Mouse (Mus musculus) CH12.LX (cell line): ENCODE measurements around the gene Inpp4b. TPM values are rescaled to one million over a fixed set of nuclear protein-coding genes. Genes with fewer than 3 reads are reported as not detected.

ENCODE experiments used
- DNase-seq: peaks from one replicate; pipeline ENCODE4 v3.0.0-alpha.2; 2013; ENCODE audit errors: extremely low read depth
- H3K27ac ChIP-seq: 2 replicates; pipeline ENCODE4 v1.5.1; 2012; ENCODE audit warnings: low read depth, mild to moderate bottlenecking, control low read depth, moderate library complexity; ENCODE audit not compliant: insufficient read depth
- H3K27me3 ChIP-seq: replicated peaks from 2 replicates; pipeline ENCODE3; 2012; ENCODE audit warnings: inconsistent platforms
- H3K36me3 ChIP-seq, 2 experiments: replicated peaks in 1 of 2; 2 replicates each; pipeline versions ENCODE3 to v1.6.1; 2012; ENCODE audit warnings: inconsistent platforms in 1 of 2, low read length in 1 of 2, mild to moderate bottlenecking in 1 of 2, mixed read lengths in 1 of 2, moderate library complexity in 1 of 2; ENCODE audit not compliant: control insufficient read depth in 1 of 2, insufficient read depth in 1 of 2
- H3K4me1 ChIP-seq, 2 experiments: 2 replicates each; pipeline ENCODE4 v1.6.1; 2012; ENCODE audit warnings: inconsistent platforms in 1 of 2, moderate library complexity in 1 of 2; ENCODE audit not compliant: insufficient read depth in 2 of 2, control insufficient read depth in 1 of 2
- H3K4me2 ChIP-seq: 2 replicates; pipeline ENCODE4 v1.6.1; 2012; ENCODE audit warnings: low read depth, mild to moderate bottlenecking, control low read depth; ENCODE audit not compliant: poor library complexity, insufficient read depth, severe bottlenecking
- H3K4me3 ChIP-seq, 3 experiments: fragments of 150-350 bp in 1 of 3; sonication (generic) in 1 of 3; replicated peaks in 1 of 3; 2 replicates each; pipeline versions ENCODE3 to v1.5.1; 2011 to 2012; ENCODE audit warnings: low read depth in 2 of 3, low read length in 2 of 3, mild to moderate bottlenecking in 2 of 3, moderate library complexity in 2 of 3, control low read depth in 1 of 3, improper control_type of control experiment in 1 of 3, inconsistent platforms in 1 of 3, mixed read lengths in 1 of 3; ENCODE audit not compliant: poor library complexity in 1 of 3
- H3K79me2 ChIP-seq: replicated peaks from 2 replicates; pipeline ENCODE4 v1.6.1; 2012; ENCODE audit warnings: mild to moderate bottlenecking, moderate library complexity; ENCODE audit not compliant: control insufficient read depth, poor library complexity, insufficient read depth, severe bottlenecking; ENCODE audit errors: extremely low read depth
- H3K9ac ChIP-seq: 2 replicates; pipeline ENCODE4 v1.6.1; 2012; ENCODE audit warnings: low read depth, mild to moderate bottlenecking, control low read depth, moderate library complexity; ENCODE audit not compliant: insufficient read depth
- H3K9me3 ChIP-seq: replicated peaks from 2 replicates; pipeline ENCODE3; 2012; ENCODE audit warnings: low read length, inconsistent platforms, mixed read lengths
- BHLHE40 ChIP-seq: IDR thresholded peaks from 2 replicates; pipeline ENCODE4 v1.6.1; 2011; ENCODE audit warnings: mild to moderate bottlenecking, low read depth, low read length, improper control_type of control experiment
- CHD1 ChIP-seq: IDR thresholded peaks from 2 replicates; pipeline ENCODE4 v1.6.1; 2012; ENCODE audit warnings: low read depth, low read length, improper control_type of control experiment, inconsistent platforms
- CHD2 ChIP-seq: IDR thresholded peaks from 2 replicates; pipeline ENCODE4 v1.6.1; 2011; ENCODE audit warnings: low read length, improper control_type of control experiment
- E2F4 ChIP-seq: IDR thresholded peaks from 2 replicates; pipeline ENCODE4 v1.6.1; 2011; ENCODE audit warnings: low read depth, low read length, improper control_type of control experiment; ENCODE audit not compliant: insufficient replicate concordance
- ELF1 ChIP-seq: IDR thresholded peaks from 2 replicates; pipeline ENCODE4 v1.6.1; 2014; ENCODE audit warnings: low read depth, mild to moderate bottlenecking, inconsistent platforms, low read length, improper control_type of control experiment
- EP300 ChIP-seq: IDR thresholded peaks from 2 replicates; pipeline ENCODE4 v1.6.1; 2011; ENCODE audit warnings: low read length, improper control_type of control experiment
- ETS1 ChIP-seq: conservative IDR thresholded peaks from 2 replicates; pipeline ENCODE4 v1.6.1; 2012; ENCODE audit warnings: low read depth, mild to moderate bottlenecking, inconsistent platforms, low read length, improper control_type of control experiment, moderate library complexity
- GABPA ChIP-seq: IDR thresholded peaks from 2 replicates; pipeline ENCODE4 v1.6.1; 2012; ENCODE audit warnings: low read depth, low read length, improper control_type of control experiment, inconsistent platforms; ENCODE audit not compliant: insufficient replicate concordance
- IRF4 ChIP-seq: IDR thresholded peaks from 2 replicates; pipeline ENCODE4 v1.6.1; 2014; ENCODE audit warnings: low read depth, mild to moderate bottlenecking, inconsistent platforms, low read length, improper control_type of control experiment
- JUN ChIP-seq: IDR thresholded peaks from 2 replicates; pipeline ENCODE4 v1.6.1; 2011; ENCODE audit warnings: low read depth, mild to moderate bottlenecking, low read length, improper control_type of control experiment, moderate library complexity; ENCODE audit not compliant: insufficient read depth
- KAT2A ChIP-seq: IDR thresholded peaks from 2 replicates; pipeline ENCODE4 v1.6.1; 2012; ENCODE audit warnings: low read length, improper control_type of control experiment, inconsistent platforms; ENCODE audit not compliant: insufficient replicate concordance
- MAFK ChIP-seq: IDR thresholded peaks from 2 replicates; pipeline ENCODE4 v1.6.1; 2011; ENCODE audit warnings: low read length, improper control_type of control experiment; ENCODE audit not compliant: insufficient replicate concordance
- MAZ ChIP-seq: IDR thresholded peaks from 2 replicates; pipeline ENCODE4 v1.6.1; 2012; ENCODE audit warnings: low read depth, mild to moderate bottlenecking, inconsistent platforms, low read length, improper control_type of control experiment, moderate library complexity
- MEF2A ChIP-seq: IDR thresholded peaks from 2 replicates; pipeline ENCODE4 v1.6.1; 2014; ENCODE audit warnings: low read depth, mild to moderate bottlenecking, inconsistent platforms, low read length, improper control_type of control experiment, borderline replicate concordance
- MXI1 ChIP-seq: IDR thresholded peaks from 2 replicates; pipeline ENCODE4 v1.6.1; 2011; ENCODE audit warnings: mild to moderate bottlenecking, low read depth, low read length, improper control_type of control experiment
- MYC ChIP-seq: IDR thresholded peaks from 2 replicates; pipeline ENCODE4 v1.6.1; 2011; ENCODE audit warnings: low read depth, mild to moderate bottlenecking, improper control_type of control experiment, low read length
- NELFE ChIP-seq: IDR thresholded peaks from 2 replicates; pipeline ENCODE4 v1.6.1; 2011; ENCODE audit warnings: low read depth, low read length, improper control_type of control experiment
- NRF1 ChIP-seq: IDR thresholded peaks from 2 replicates; pipeline ENCODE4 v1.6.1; 2014; ENCODE audit warnings: low read depth, mild to moderate bottlenecking, inconsistent platforms, low read length, improper control_type of control experiment, moderate library complexity
- POLR2AphosphoS2 ChIP-seq: IDR thresholded peaks from 2 replicates; pipeline ENCODE4 v1.6.1; 2011; ENCODE audit warnings: low read depth, low read length, improper control_type of control experiment
- RAD21 ChIP-seq: IDR thresholded peaks from 2 replicates; pipeline ENCODE4 v1.6.1; 2011; ENCODE audit warnings: low read depth, mild to moderate bottlenecking, low read length, improper control_type of control experiment, moderate library complexity
- RCOR1 ChIP-seq: conservative IDR thresholded peaks from 2 replicates; pipeline ENCODE4 v1.6.1; 2012; ENCODE audit warnings: low read depth, mild to moderate bottlenecking, inconsistent platforms, low read length, improper control_type of control experiment
- TBP ChIP-seq: conservative IDR thresholded peaks from 2 replicates; pipeline ENCODE4 v1.6.1; 2011; ENCODE audit warnings: low read depth, low read length, improper control_type of control experiment
- UBTF ChIP-seq: IDR thresholded peaks from 2 replicates; pipeline ENCODE4 v1.6.1; 2012; ENCODE audit warnings: low read depth, mild to moderate bottlenecking, inconsistent platforms, low read length, improper control_type of control experiment, moderate library complexity
- USF1 ChIP-seq: IDR thresholded peaks from 2 replicates; pipeline ENCODE4 v1.6.1; 2014; ENCODE audit warnings: low read depth, mild to moderate bottlenecking, inconsistent platforms, low read length, improper control_type of control experiment
- USF2 ChIP-seq: conservative IDR thresholded peaks from 2 replicates; pipeline ENCODE4 v1.6.1; 2011; ENCODE audit warnings: low read depth, low read length, improper control_type of control experiment
- ZC3H11A ChIP-seq: IDR thresholded peaks from 2 replicates; pipeline ENCODE4 v1.6.1; 2012; ENCODE audit warnings: low read depth, mild to moderate bottlenecking, inconsistent platforms, low read length, improper control_type of control experiment
- dilution Hi-C: fragments of 300-500 bp; cut with MboI; formaldehyde crosslinking; loops from 2 replicates; pipeline ENCODE4 v1.14.3; 2020; ENCODE audit warnings: low sequenced_read_pairs; ENCODE audit not compliant: extremely low pct_unique_long_range_greater_than_20kb, extremely low pct_ligation_motif_present
- in situ Hi-C: fragments of 300-500 bp; cut with MboI; formaldehyde crosslinking; loops from 3 replicates; pipeline ENCODE4 v1.14.3; 2019; ENCODE audit warnings: low sequenced_read_pairs, low pct_ligation_motif_present, low pct_unique_long_range_greater_than_20kb, mixed read lengths
- polyA plus RNA-seq: library from polyadenylated mRNA; unstranded; fragments of >175 nt; gene quantifications from 2 replicates; pipeline ENCODE4 v1.2.1, GENCODE M21; 2012; ENCODE audit warnings: low read depth; ENCODE audit not compliant: insufficient read length
- total RNA-seq, 2 experiments: library from RNA; depleted of rRNA; stranded (reverse); fragments of 300-350 nt in 1 of 2; fragments of >200 nt in 1 of 2; gene quantifications; 2 replicates each; pipeline ENCODE4 v1.2.3; 2012 to 2014

Gene Inpp4b
- total and polyA plus RNA-seq, 3 experiments: 3.0 to 4.9 (median 3.4) TPM

DNA sequence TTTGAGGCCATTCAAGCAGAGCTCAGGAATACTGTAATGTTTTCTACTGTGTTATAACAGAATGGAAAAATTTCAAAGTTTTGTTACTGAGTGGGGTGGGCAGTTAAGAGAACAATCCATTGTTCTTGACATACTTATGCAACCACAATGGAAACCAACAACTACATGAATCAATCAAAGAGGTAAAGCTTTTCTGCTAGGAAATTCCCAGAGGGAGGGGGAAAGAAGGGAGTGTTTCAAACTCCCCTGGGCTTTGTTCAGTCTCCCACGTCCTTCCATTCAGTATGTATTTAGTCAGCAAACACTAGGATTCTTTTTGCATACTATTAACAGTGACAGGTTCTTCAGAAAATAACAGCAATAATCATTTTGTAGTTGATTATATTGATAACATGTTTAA, 517.4 kb downstream of the Inpp4b start:
- no peak for TF ChIP-seq MAFK
- no peak for TF ChIP-seq MYC
- TF ChIP-seq POLR2AphosphoS2: no peak
- TF ChIP-seq CHD1: no peak
- TF ChIP-seq RAD21: no peak
- no peak for TF ChIP-seq TBP
- TF ChIP-seq USF2: no peak
- no peak for TF ChIP-seq NRF1
- no peak for TF ChIP-seq KAT2A
- TF ChIP-seq ETS1: peak; percentile 57
- TF ChIP-seq MAZ: no peak
- TF ChIP-seq MXI1: no peak
- TF ChIP-seq CHD2: no peak
- TF ChIP-seq GABPA: no peak
- peak; percentile 57; the same call in 1 of the 2 replicates for TF ChIP-seq EP300
- no peak for TF ChIP-seq BHLHE40
- TF ChIP-seq ELF1: no peak
- no peak for TF ChIP-seq NELFE
- no peak for TF ChIP-seq UBTF
- peak; percentile 13; the same call in 1 of the 2 replicates for TF ChIP-seq JUN
- no peak for TF ChIP-seq RCOR1
- no peak for TF ChIP-seq USF1
- TF ChIP-seq MEF2A: no peak; the same call in 1 of the 2 replicates
- TF ChIP-seq ZC3H11A: no peak
- peak; percentile 43; the same call in 1 of the 2 replicates for TF ChIP-seq IRF4
- TF ChIP-seq E2F4: no peak
- H3K9ac ChIP-seq: no peak overlapping the region
- no peak overlapping the region for H3K27ac ChIP-seq
- H3K79me2 ChIP-seq: no peaks in the 10 kb centered on the region
- no peaks in the 10 kb centered on the region for H3K36me3 ChIP-seq
- H3K27me3 ChIP-seq: no peaks in the 10 kb centered on the region
- DNase-seq: peak; percentile 26
- H3K4me3 ChIP-seq: no peak overlapping the region
- no peaks in the 10 kb centered on the region for H3K9me3 ChIP-seq
- in situ Hi-C loops: no loop called here
- dilution Hi-C loops: no loop called here
- no peak overlapping the region for H3K4me2 ChIP-seq
- peaks cover 6 to 42% of the 10 kb centered on the region in 2 experiments; a peak in 3 of 4 replicates for H3K4me1 ChIP-seq
